ENCODE assay signal across 9 mouse cellular contexts in the genomic region with DNA sequence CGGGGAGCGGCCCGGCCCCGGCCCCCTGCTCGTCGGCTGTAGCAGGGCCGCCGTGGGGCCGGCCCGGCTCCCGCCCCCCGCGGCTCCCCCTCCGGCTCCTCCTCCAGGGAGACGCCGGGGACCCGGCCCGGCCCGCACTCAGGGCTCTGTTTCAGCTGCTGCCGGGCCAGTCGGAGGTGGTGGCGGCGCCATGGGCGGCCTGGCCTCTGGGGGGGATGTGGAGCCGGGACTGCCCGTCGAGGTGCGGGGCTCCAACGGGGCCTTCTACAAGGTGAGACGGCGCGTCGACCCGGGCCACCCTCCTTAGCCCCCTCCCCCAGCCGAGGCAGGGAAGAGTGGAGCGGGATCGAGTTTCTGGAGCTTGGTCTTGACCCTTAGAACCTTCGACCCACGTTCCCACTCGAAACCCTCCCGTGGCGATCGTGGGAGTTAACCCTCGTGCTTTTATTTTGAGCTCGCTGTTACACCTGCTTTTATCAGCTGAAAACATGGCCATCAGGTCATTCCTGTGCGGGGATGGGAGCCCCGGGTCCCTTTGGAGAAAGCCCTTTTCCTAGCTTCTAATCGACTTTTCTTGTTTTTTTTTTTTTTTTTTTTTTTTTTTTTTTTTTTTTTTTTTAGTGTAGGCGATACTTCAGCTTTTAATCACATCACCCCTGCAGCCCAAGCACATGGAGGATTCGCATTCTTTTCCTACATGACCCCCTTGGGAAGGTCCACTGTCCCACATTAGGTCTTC. TPM values are rescaled to one million over a fixed set of nuclear protein-coding genes. Genes with fewer than 3 reads are reported as not detected.
DNase-seq lines count a peak whose midpoint lies in the region; ATAC-seq and TF ChIP-seq lines count a peak whose summit lies in the region.
"Had no signal": no experiment of that assay in that cellular context is flagged by ENCODE, and none has a peak within 500 bp of the region (broad histone marks: within the 10 kb centered on the region; RNA-seq: fewer than 3 reads in every experiment).

No protein-coding gene starts in this region.

- no peaks in the 10 kb centered on the region for H3K9me3 ChIP-seq in kidney, postnatal 0 days (replicated peaks; ENCODE audit: low read length)

- WGBS in spleen, adult 2 months = 2% methylated on average over 36 of the region's 50 CpGs
- WGBS in kidney, postnatal 0 days = under 1% methylated on average over 38 of the region's 50 CpGs

- H3K9ac ChIP-seq in kidney, postnatal 0 days (ENCODE audit: low read depth, low read length) = peak overlapping the region; percentile 97

- peak overlapping the region; percentile 51 for H3K4me2 ChIP-seq in kidney, postnatal 0 days (ENCODE audit: low read length)

- ATAC-seq in kidney, postnatal 0 days (replicated peaks; ENCODE audit: low FRiP score, low read depth) = peak; percentile 57
- ATAC-seq in megakaryocyte, adult 5-6 weeks (ENCODE audit: poor library complexity, severe bottlenecking) = peak; percentile 12

- TF ChIP-seq POLR2A in spleen, adult 2 months (IDR thresholded peaks at IDR 0.05; ENCODE audit: low read depth, low read length) = no peak

- peak; percentile 56 for DNase-seq in adrenal gland, adult 8-10 months
- DNase-seq in adrenal gland, adult 2 months = no peak
- DNase-seq in spleen, adult 2 months (ENCODE audit: low read depth in 1 of 2, low spot score in 2 of 2) = peak in 1 of 2 experiments; percentile 31
- DNase-seq in spleen, adult 12 weeks (ENCODE audit: low spot score) = no peak
- DNase-seq in forelimb bud, embryonic 11.5 days (ENCODE audit: low read depth, low spot score) = peak; percentile 36
- peak; percentile 72 for DNase-seq in kidney, postnatal 0 days (ENCODE audit: low spot score)
- DNase-seq in Muller cell, postnatal 12 days (ENCODE audit: inconsistent ontology term) = no peak

- H3K36me3 ChIP-seq in spleen, adult 2 months (ENCODE audit: control insufficient read depth, insufficient read depth, low read length) = no peaks in the 10 kb centered on the region
- H3K36me3 ChIP-seq in kidney, postnatal 0 days (ENCODE audit: insufficient read depth, low read length) = no peaks in the 10 kb centered on the region

- peak overlapping the region; percentile 94 for H3K4me3 ChIP-seq in spleen, adult 2 months (ENCODE audit: extremely low read depth, insufficient read depth, insufficient read length)
- H3K4me3 ChIP-seq in kidney, postnatal 0 days (replicated peaks; ENCODE audit: low read depth, low read length) = peak overlapping the region; percentile 91

- H3K27me3 ChIP-seq in spleen, adult 2 months (ENCODE audit: control insufficient read depth, insufficient read depth, low read length) = no peaks in the 10 kb centered on the region
- H3K27me3 ChIP-seq in kidney, postnatal 0 days (ENCODE audit: insufficient read depth, low read length) = no peaks in the 10 kb centered on the region

- TF ChIP-seq CTCF in spleen, adult 2 months (IDR thresholded peaks at IDR 0.05; ENCODE audit: extremely low read depth, insufficient read depth, insufficient read length, insufficient replicate concordance) = no peak
- TF ChIP-seq CTCF in kidney, postnatal 0 days (IDR thresholded peaks at IDR 0.05; ENCODE audit: low read depth) = no peak

- peaks cover 2% of the 10 kb centered on the region; the same call in 1 of the 2 replicates for H3K4me1 ChIP-seq in spleen, adult 2 months (ENCODE audit: control insufficient read depth, insufficient read depth, insufficient read length)
- peaks cover 12% of the 10 kb centered on the region; the same call in 1 of the 2 replicates for H3K4me1 ChIP-seq in kidney, postnatal 0 days (replicated peaks; ENCODE audit: insufficient read depth, low read length)

- peak overlapping the region; percentile 76 for H3K27ac ChIP-seq in spleen, adult 2 months (ENCODE audit: insufficient read depth, low read length)
- H3K27ac ChIP-seq in kidney, postnatal 0 days = peak overlapping the region; percentile 97

RNA-seq across cellular contexts. Expression of a gene that starts 0.5 kb away (rescaled TPM):
- 100 to 1,000 TPM in 1 of 4 experiments, 10 to 100 TPM in 3; 75.8 to 112 (median 91.2) TPM for total RNA-seq in adrenal gland, adult 8-10 months (2022)
- 100 to 1,000 TPM in 1 of 2 experiments, 10 to 100 TPM in 1; 69.6 to 105 TPM for total RNA-seq in adrenal gland, adult 2 months (2021)
- 69.8 and 81.6 TPM in 2 replicates for polyA plus RNA-seq in adrenal gland, adult 2 months (2012; rRNA removed)
- polyA plus RNA-seq in spleen, adult 2 months (2012; rRNA removed) = 40.9 and 41.6 TPM in 2 replicates
- polyA plus RNA-seq in kidney, postnatal 0 days (2015; fragmentation: Nextera tagmentation; extraction: Ambion mirVana) = 17.4 and 18.4 TPM in 2 replicates
- total RNA-seq in megakaryocyte, adult 5-6 weeks (2015) = 25.3 and 29.0 TPM in 2 replicates
- total RNA-seq in megakaryocyte, adult 5-6 weeks (2017) = 33.3 and 36.5 TPM in 2 replicates

RNA-seq across cellular contexts. Expression of a gene that starts 11.5 kb away (rescaled TPM):
- 10 to 100 TPM in 2 of 4 experiments, 1 to 10 TPM in 2; 7.3 to 17.8 (median 12.8) TPM for total RNA-seq in adrenal gland, adult 8-10 months (2022)
- total RNA-seq in adrenal gland, adult 2 months (2021) = 10 to 100 TPM in 1 of 2 experiments, 1 to 10 TPM in 1; 6.1 to 11.9 TPM
- polyA plus RNA-seq in adrenal gland, adult 2 months (2012; rRNA removed) = 2.1 and 3.2 TPM in 2 replicates
- polyA plus RNA-seq in spleen, adult 2 months (2012; rRNA removed) = 1.1 and 1.4 TPM in 2 replicates
- 27.6 and 31.3 TPM in 2 replicates for polyA plus RNA-seq in kidney, postnatal 0 days (2015; fragmentation: Nextera tagmentation; extraction: Ambion mirVana)
- not detected in 2 replicates for total RNA-seq in megakaryocyte, adult 5-6 weeks (2015)
- total RNA-seq in megakaryocyte, adult 5-6 weeks (2017) = not detected in 2 replicates

RNA-seq across cellular contexts. Expression of a gene that starts 15.6 kb away (rescaled TPM):
- total RNA-seq in adrenal gland, adult 8-10 months (2022) = not detected
- not detected for total RNA-seq in adrenal gland, adult 2 months (2021)
- not detected in 2 replicates for polyA plus RNA-seq in adrenal gland, adult 2 months (2012; rRNA removed)
- polyA plus RNA-seq in spleen, adult 2 months (2012; rRNA removed) = not detected in 2 replicates
- 0.13 TPM in 1 of 2 replicates, not detected in the other for polyA plus RNA-seq in kidney, postnatal 0 days (2015; fragmentation: Nextera tagmentation; extraction: Ambion mirVana)
- not detected in 2 replicates for total RNA-seq in megakaryocyte, adult 5-6 weeks (2015)
- not detected in 2 replicates for total RNA-seq in megakaryocyte, adult 5-6 weeks (2017)
- polyA plus RNA-seq: gonadal fat pad, adult 2 months had no signal

RNA-seq across cellular contexts. Expression of a gene that starts 21.8 kb away (rescaled TPM):
- total RNA-seq in adrenal gland, adult 8-10 months (2022) = not detected
- not detected for total RNA-seq in adrenal gland, adult 2 months (2021)
- 0.24 TPM in 1 of 2 replicates, not detected in the other for polyA plus RNA-seq in adrenal gland, adult 2 months (2012; rRNA removed)
- 0.09 and 0.35 TPM in 2 replicates for polyA plus RNA-seq in spleen, adult 2 months (2012; rRNA removed)
- polyA plus RNA-seq in kidney, postnatal 0 days (2015; fragmentation: Nextera tagmentation; extraction: Ambion mirVana) = 0.28 and 0.32 TPM in 2 replicates
- total RNA-seq in megakaryocyte, adult 5-6 weeks (2015) = not detected in 2 replicates
- total RNA-seq in megakaryocyte, adult 5-6 weeks (2017) = 0.22 TPM in 1 of 2 replicates, not detected in the other

RNA-seq across cellular contexts. Expression of a gene that starts 27.6 kb away (rescaled TPM):
- 10 to 100 TPM; 22.5 to 47.8 (median 38.2) TPM for total RNA-seq in adrenal gland, adult 8-10 months (2022)
- 10 to 100 TPM; 34.9 to 40.2 TPM for total RNA-seq in adrenal gland, adult 2 months (2021)
- 28.3 and 31.5 TPM in 2 replicates for polyA plus RNA-seq in adrenal gland, adult 2 months (2012; rRNA removed)
- polyA plus RNA-seq in spleen, adult 2 months (2012; rRNA removed) = 10.7 and 11.2 TPM in 2 replicates
- polyA plus RNA-seq in kidney, postnatal 0 days (2015; fragmentation: Nextera tagmentation; extraction: Ambion mirVana) = 13.7 and 16.3 TPM in 2 replicates
- 0.91 and 2.2 TPM in 2 replicates for total RNA-seq in megakaryocyte, adult 5-6 weeks (2015)
- 0.26 and 0.45 TPM in 2 replicates for total RNA-seq in megakaryocyte, adult 5-6 weeks (2017)

Comparison
In these comparisons a context has a peak if more than half of its experiments do, and no peak if none do; other contexts are left out.
1. DNase-seq: peak in adrenal gland, adult 8-10 months (single experiment), forelimb bud, embryonic 11.5 days (single experiment) and kidney, postnatal 0 days (single experiment); none in adrenal gland, adult 2 months (single experiment), spleen, adult 12 weeks (single experiment) and Muller cell, postnatal 12 days (single experiment).
2. RNA of a gene that starts 11.5 kb away (total RNA-seq): 7.3 to 17.8 TPM in adrenal gland, adult 8-10 months and 6.1 to 11.9 TPM in adrenal gland, adult 2 months; not detected in megakaryocyte, adult 5-6 weeks; every median in the first group is over 4 times any median in the second.